Mouse (Mus musculus) embryonic facial prominence, embryonic 13.5 days (tissue): ENCODE measurements around the gene Zfp276. TPM values are rescaled to one million over a fixed set of nuclear protein-coding genes. Genes with fewer than 3 reads are reported as not detected.
"Not testable (repeated sequence)": the region's sequence is repeated elsewhere in the genome, so short reads cannot be mapped to it uniquely, and the experiment has no call there.

ENCODE experiments used
- ATAC-seq: fragments of 200-750 bp; cut with Nextera tagmentation; 2 replicates; pipeline ENCODE4 v1.8.0; 2017; ENCODE audit warnings: low read depth; ENCODE audit not compliant: insufficient number of reproducible peaks, insufficient read depth, low FRiP score, low TSS enrichment
- H3K27ac ChIP-seq: fragments of 300-500 bp; sonication (generic); 2 replicates; pipeline ENCODE4 v1.5.1; 2015; ENCODE audit warnings: moderate library complexity, mild to moderate bottlenecking, inconsistent platforms
- H3K27me3 ChIP-seq: fragments of 300-500 bp; sonication (generic); 2 replicates; pipeline ENCODE4 v1.6.1; 2015; ENCODE audit warnings: mild to moderate bottlenecking, inconsistent platforms
- H3K36me3 ChIP-seq: fragments of 300-500 bp; sonication (generic); 2 replicates; pipeline ENCODE4 v1.6.1; 2015; ENCODE audit warnings: mild to moderate bottlenecking, inconsistent platforms
- H3K4me1 ChIP-seq: fragments of 300-500 bp; sonication (generic); 2 replicates; pipeline ENCODE4 v1.6.1; 2015; ENCODE audit warnings: inconsistent platforms
- H3K4me2 ChIP-seq: fragments of 300-500 bp; sonication (generic); 2 replicates; pipeline ENCODE4 v1.6.1; 2015; ENCODE audit warnings: moderate library complexity, mild to moderate bottlenecking, inconsistent platforms
- H3K4me3 ChIP-seq: fragments of 300-500 bp; sonication (generic); 2 replicates; pipeline ENCODE4 v1.5.1; 2015; ENCODE audit warnings: mild to moderate bottlenecking, inconsistent platforms
- H3K9ac ChIP-seq: fragments of 300-500 bp; sonication (generic); 2 replicates; pipeline ENCODE4 v1.6.1; 2015; ENCODE audit warnings: mild to moderate bottlenecking, inconsistent platforms
- H3K9me3 ChIP-seq: fragments of 300-500 bp; sonication (generic); 2 replicates; pipeline ENCODE4 v1.6.1; 2016; ENCODE audit warnings: inconsistent platforms
- WGBS: fragments of 180-500 bp; shearing (Covaris S2); methylation state at CpG from one replicate; pipeline ENCODE4 v1.1.7; 2015; ENCODE audit warnings: mixed read lengths; 5-methylcytosine and 5-hydroxymethylcytosine counted together
- polyA plus RNA-seq: library from polyadenylated mRNA; unstranded; fragments of >200 nt; fragmentation: Nextera tagmentation; extraction: Ambion mirVana; gene quantifications from 2 replicates; pipeline ENCODE4 v1.2.1, GENCODE M21; 2015

Zfp276 gene
- polyA plus RNA-seq, 1 experiment from 2014 or later = 29.3 TPM

GRCm38 (mm10) chr8:123248596-123248995 lies 5.4 kb upstream of the Zfp276 start:
- Histone ChIP-seq H3K9me3 (no peaks in the 10 kb centered on the region), H3K36me3 (peaks cover 85% of the 10 kb centered on the region), H3K4me1 (peaks cover 10% of the 10 kb centered on the region), H3K27me3 (no peaks in the 10 kb centered on the region), H3K4me3 (no peak overlapping the region), H3K9ac (no peak overlapping the region), H3K4me2 (no peak overlapping the region), H3K27ac (no peak overlapping the region)
- 96% methylated on average over 8 of the region's 8 CpGs for WGBS
- ATAC-seq = no peak

GRCm38 (mm10) chr8:123250940-123251339 lies 3.1 kb upstream of the Zfp276 start:
- 95% methylated on average over 5 of the region's 5 CpGs for WGBS
- H3K4me3 ChIP-seq = no peak overlapping the region
- no peak overlapping the region for H3K27ac ChIP-seq
- no peaks in the 10 kb centered on the region for H3K27me3 ChIP-seq
- H3K4me1 ChIP-seq = peaks cover 22% of the 10 kb centered on the region
- H3K9me3 ChIP-seq = no peaks in the 10 kb centered on the region
- H3K36me3 ChIP-seq = peaks cover 65% of the 10 kb centered on the region
- H3K4me2 ChIP-seq = no peak overlapping the region
- ATAC-seq = no peak
- H3K9ac ChIP-seq = no peak overlapping the region

- H3K4me3 ChIP-seq = peak overlapping the region; percentile 99
- peak overlapping the region; percentile 91 for H3K9ac ChIP-seq
- H3K36me3 ChIP-seq = peaks cover 65% of the 10 kb centered on the region
- WGBS = 43% methylated on average over 4 of the region's 4 CpGs
- peaks cover 22% of the 10 kb centered on the region for H3K4me1 ChIP-seq
- no peaks in the 10 kb centered on the region for H3K27me3 ChIP-seq
- no peaks in the 10 kb centered on the region for H3K9me3 ChIP-seq
- H3K4me2 ChIP-seq = peak overlapping the region; percentile 80
- no peak for ATAC-seq
- 0 out of 2 replicates have a peak overlapping the region, but pooled peaks have one; percentile 80 for H3K27ac ChIP-seq
Observed at GRCm38 (mm10) chr8:123252925-123253324, 1.1 kb upstream of the Zfp276 start.

- no peaks in the 10 kb centered on the region for H3K27me3 ChIP-seq
- peak overlapping the region; percentile 99 for H3K4me3 ChIP-seq
- peaks cover 22% of the 10 kb centered on the region for H3K4me1 ChIP-seq
- peak overlapping the region; percentile 91 for H3K9ac ChIP-seq
- peak; percentile 27; the same call in 1 of the 2 replicates for ATAC-seq
- peak overlapping the region; percentile 80 for H3K4me2 ChIP-seq
- no peaks in the 10 kb centered on the region for H3K9me3 ChIP-seq
- WGBS = under 1% methylated on average over 40 of the region's 40 CpGs
- H3K36me3 ChIP-seq = peaks cover 65% of the 10 kb centered on the region
- H3K27ac ChIP-seq = peak overlapping the region; percentile 80
Observed at GRCm38 (mm10) chr8:123253451-123254098, 420 bp upstream of the Zfp276 start.

GRCm38 (mm10) chr8:123255170-123255569 lies 1.2 kb downstream of the Zfp276 start:
- Histone ChIP-seq H3K4me1 (peaks cover 22% of the 10 kb centered on the region), H3K36me3 (peaks cover 66% of the 10 kb centered on the region), H3K9me3 (no peaks in the 10 kb centered on the region), H3K27ac (no peak overlapping the region), H3K9ac (peak overlapping the region; percentile 91), H3K4me2 (peak overlapping the region; percentile 80), H3K4me3 (peak overlapping the region; percentile 99), H3K27me3 (no peaks in the 10 kb centered on the region)
- WGBS = 54% methylated on average over 6 of the region's 6 CpGs
- ATAC-seq = no peak

GRCm38 (mm10) chr8:123257114-123257513 lies 3.1 kb downstream of the Zfp276 start:
- no peaks in the 10 kb centered on the region for H3K9me3 ChIP-seq
- 54% methylated on average over 3 of the region's 3 CpGs for WGBS
- H3K27ac ChIP-seq = no peak overlapping the region
- peaks cover 62% of the 10 kb centered on the region for H3K36me3 ChIP-seq
- H3K9ac ChIP-seq = no peak overlapping the region
- H3K4me1 ChIP-seq = peaks cover 22% of the 10 kb centered on the region
- H3K4me3 ChIP-seq = no peak overlapping the region
- H3K4me2 ChIP-seq = no peak overlapping the region
- ATAC-seq = no peak
- H3K27me3 ChIP-seq = no peaks in the 10 kb centered on the region

- 89% methylated on average over 8 of the region's 8 CpGs for WGBS
- not testable (repeated sequence) for H3K9me3 ChIP-seq
Observed at GRCm38 (mm10) chr8:123257593-123257992, 3.6 kb downstream of the Zfp276 start.

GRCm38 (mm10) chr8:123267926-123268656 lies 14.1 kb downstream of the Zfp276 start:
- Histone ChIP-seq H3K9ac (no peak overlapping the region), H3K36me3 (peaks cover 82% of the 10 kb centered on the region), H3K27ac (no peak overlapping the region), H3K4me3 (no peak overlapping the region), H3K27me3 (no peaks in the 10 kb centered on the region), H3K4me1 (no peaks in the 10 kb centered on the region), H3K4me2 (no peak overlapping the region), H3K9me3 (no peaks in the 10 kb centered on the region)
- ATAC-seq = no peak
- WGBS = 75% methylated on average over 14 of the region's 14 CpGs

More at GRCm38 (mm10) chr8:123257593-123257992, 3.6 kb downstream of the Zfp276 start:
- not testable (repeated sequence) for H3K27ac ChIP-seq, H3K9ac ChIP-seq, H3K4me2 ChIP-seq, H3K4me3 ChIP-seq, H3K27me3 ChIP-seq, ATAC-seq
- H3K36me3 ChIP-seq = peaks cover 60% of the 10 kb centered on the region
- H3K4me1 ChIP-seq = peaks cover 20% of the 10 kb centered on the region

GRCm38 (mm10) chr8:123271147-123271546 lies 17.2 kb downstream of the Zfp276 start:
- 92% methylated on average over 10 of the region's 10 CpGs for WGBS
- Histone ChIP-seq H3K4me3 (no peak overlapping the region), H3K27me3 (no peaks in the 10 kb centered on the region), H3K36me3 (peaks cover 69% of the 10 kb centered on the region), H3K9me3 (no peaks in the 10 kb centered on the region), H3K9ac (no peak overlapping the region), H3K4me1 (no peaks in the 10 kb centered on the region), H3K4me2 (no peak overlapping the region), H3K27ac (no peak overlapping the region)
- no peak for ATAC-seq

- 78% methylated on average over 4 of the region's 4 CpGs for WGBS
- Histone ChIP-seq H3K4me1 (no peaks in the 10 kb centered on the region), H3K36me3 (peaks cover 61% of the 10 kb centered on the region), H3K4me2 (no peak overlapping the region), H3K27ac (0 out of 2 replicates have a peak overlapping the region, but pooled peaks have one; percentile 16), H3K9ac (0 out of 2 replicates have a peak overlapping the region, but pooled peaks have one; percentile 21), H3K9me3 (no peaks in the 10 kb centered on the region), H3K4me3 (no peak overlapping the region), H3K27me3 (no peaks in the 10 kb centered on the region)
- ATAC-seq = no peak
Observed at GRCm38 (mm10) chr8:123271901-123272300, 17.9 kb downstream of the Zfp276 start.

GRCm38 (mm10) chr8:123274447-123274846 lies 20.5 kb downstream of the Zfp276 start:
- Histone ChIP-seq H3K27me3 (no peaks in the 10 kb centered on the region), H3K36me3 (peaks cover 42% of the 10 kb centered on the region), H3K4me3 (no peak overlapping the region), H3K9ac (no peak overlapping the region), H3K9me3 (no peaks in the 10 kb centered on the region), H3K4me1 (no peaks in the 10 kb centered on the region), H3K27ac (no peak overlapping the region), H3K4me2 (no peak overlapping the region)
- 83% methylated on average over 5 of the region's 5 CpGs for WGBS
- no peak for ATAC-seq

GRCm38 (mm10) chr8:123275096-123275495 lies 21.1 kb downstream of the Zfp276 start:
- no peaks in the 10 kb centered on the region for H3K27me3 ChIP-seq
- no peak overlapping the region for H3K27ac ChIP-seq
- no peaks in the 10 kb centered on the region for H3K4me1 ChIP-seq
- peaks cover 38% of the 10 kb centered on the region for H3K36me3 ChIP-seq
- no peak for ATAC-seq
- H3K9me3 ChIP-seq = no peaks in the 10 kb centered on the region
- no peak overlapping the region for H3K4me3 ChIP-seq
- H3K9ac ChIP-seq = no peak overlapping the region
- H3K4me2 ChIP-seq = no peak overlapping the region
- 93% methylated on average over 12 of the region's 12 CpGs for WGBS
